Mouse (Mus musculus): Measurements from ENCODE around the gene Wdr75.

- TF ChIP-seq POLR2A (IDR thresholded peaks at IDR 0.05; ENCODE audit: low read depth, low read length) (no peak), CTCF (IDR thresholded peaks at IDR 0.05; ENCODE audit: extremely low read depth, insufficient read length, insufficient replicate concordance, low read depth, low read length) (peak; percentile 22; the same call in 1 of the 2 replicates)
These were observed 30.2 kb downstream of the Wdr75 start for GRCm38 (mm10) chr1:45825140-45825539.

Data from small intestine, adult 2 months (tissue).